Mouse (Mus musculus) heart, postnatal 0 days (tissue): Measurements from ENCODE around the gene Ube2e1.

Experiments used
- CTCF ChIP-seq: IDR thresholded peaks from 2 replicates; pipeline ENCODE4 v1.5.1; 2016; ENCODE audit warnings: antibody characterized with exemption, control low read depth, low read depth
- EP300 ChIP-seq: IDR thresholded peaks from 2 replicates; pipeline ENCODE4 v1.6.1; 2016; ENCODE audit warnings: antibody characterized with exemption, low read depth

GRCm38 (mm10) chr14:18356442-18356841, 24.8 kb upstream of the Ube2e1 start:
- TF ChIP-seq CTCF: no peak
- no peak for TF ChIP-seq EP300
